Mouse (Mus musculus) stomach, postnatal 0 days (tissue): Measurements from ENCODE around the gene Prrg4. TPM values are rescaled to one million over a fixed set of nuclear protein-coding genes. Genes with fewer than 3 reads are reported as not detected.

Experiments used
- ATAC-seq: fragments of 200-750 bp; cut with Nextera tagmentation; 2 replicates; pipeline ENCODE4 v1.8.0; 2017; ENCODE audit not compliant: low FRiP score, low TSS enrichment
- DNase-seq: peaks from one replicate; pipeline ENCODE4 v3.0.0-alpha.2; 2016; ENCODE audit warnings: low spot score
- H3K27ac ChIP-seq: fragments of 300-500 bp; sonication (generic); replicated peaks from 2 replicates; pipeline ENCODE4 v1.5.1; 2014; ENCODE audit warnings: mild to moderate bottlenecking, control low read depth
- H3K27me3 ChIP-seq: fragments of 300-500 bp; sonication (generic); 2 replicates; pipeline ENCODE4 v1.6.1; 2014; ENCODE audit warnings: low read length; ENCODE audit not compliant: control insufficient read depth, insufficient read depth
- H3K36me3 ChIP-seq: fragments of 300-500 bp; sonication (generic); 2 replicates; pipeline ENCODE4 v1.6.1; 2014; ENCODE audit warnings: low read length, mixed read lengths; ENCODE audit not compliant: control insufficient read depth, insufficient read depth
- H3K4me1 ChIP-seq: fragments of 300-500 bp; sonication (generic); replicated peaks from 2 replicates; pipeline ENCODE4 v1.6.1; 2014; ENCODE audit warnings: antibody characterized with exemption; ENCODE audit not compliant: control insufficient read depth, insufficient read depth
- H3K4me2 ChIP-seq: fragments of 300-500 bp; sonication (generic); replicated peaks from 2 replicates; pipeline ENCODE4 v1.6.1; 2014; ENCODE audit warnings: low read depth, mild to moderate bottlenecking, control low read depth, moderate library complexity
- H3K4me3 ChIP-seq: fragments of 300-500 bp; sonication (generic); 2 replicates; pipeline ENCODE4 v1.5.1; 2014; ENCODE audit warnings: low read depth, low read length, control low read depth
- H3K9ac ChIP-seq: fragments of 300-500 bp; sonication (generic); 2 replicates; pipeline ENCODE4 v1.6.1; 2014; ENCODE audit warnings: mild to moderate bottlenecking, low read length, control low read depth, mixed read lengths
- H3K9me3 ChIP-seq: fragments of 300-500 bp; sonication (generic); 2 replicates; pipeline ENCODE4 v1.6.1; 2016; ENCODE audit warnings: low read length; ENCODE audit not compliant: control insufficient read depth
- CTCF ChIP-seq: IDR thresholded peaks from 2 replicates; pipeline ENCODE4 v1.5.1; 2016; ENCODE audit warnings: antibody characterized with exemption, low read depth, mild to moderate bottlenecking, moderate library complexity
- EP300 ChIP-seq: optimal IDR thresholded peaks from 2 replicates; pipeline ENCODE3; 2016; ENCODE audit warnings: antibody characterized with exemption
- WGBS: fragments of 180-500 bp; shearing (Covaris S2); extraction: QIAGEN DNeasy Blood & Tissue Kit; methylation state at CpG from one replicate; pipeline ENCODE4 v1.1.7; 2014; 5-methylcytosine and 5-hydroxymethylcytosine counted together
- polyA plus RNA-seq: library from polyadenylated mRNA; unstranded; fragments of >200 nt; fragmentation: Nextera tagmentation; extraction: Ambion mirVana; gene quantifications from 2 replicates; pipeline ENCODE4 v1.2.1, GENCODE M21; 2015

Gene Prrg4
- polyA plus RNA-seq, 1 experiment from 2014 or later, result 4.0 TPM

- 42% methylated on average over 2 of the region's 2 CpGs for WGBS
- H3K4me1 ChIP-seq, result no peaks in the 10 kb centered on the region
- no peak for TF ChIP-seq EP300
- peak; percentile 67 for TF ChIP-seq CTCF
- DNase-seq (peak; percentile 45), ATAC-seq (0 out of 2 replicates have a peak, but pooled peaks have one; percentile 20)
- no peaks in the 10 kb centered on the region for H3K9me3 ChIP-seq
- H3K27ac ChIP-seq, result no peak overlapping the region
- no peak overlapping the region for H3K9ac ChIP-seq
- H3K27me3 ChIP-seq, result no peaks in the 10 kb centered on the region
- H3K4me2 ChIP-seq, result no peak overlapping the region
- H3K4me3 ChIP-seq, result no peak overlapping the region
- no peaks in the 10 kb centered on the region for H3K36me3 ChIP-seq
These were observed 2.0 kb downstream of the Prrg4 start for GRCm38 (mm10) chr2:104847645-104848044.

GRCm38 (mm10) chr2:104846638-104847414 lies 2.9 kb downstream of the Prrg4 start:
- Histone ChIP-seq H3K9ac (no peak overlapping the region), H3K4me1 (no peaks in the 10 kb centered on the region), H3K9me3 (no peaks in the 10 kb centered on the region), H3K36me3 (no peaks in the 10 kb centered on the region), H3K27ac (no peak overlapping the region), H3K4me3 (no peak overlapping the region), H3K27me3 (no peaks in the 10 kb centered on the region), H3K4me2 (no peak overlapping the region)
- ATAC-seq (no peak), DNase-seq (no peak)
- WGBS, result 63% methylated on average over 4 of the region's 4 CpGs
- no peak for TF ChIP-seq CTCF
- no peak for TF ChIP-seq EP300

GRCm38 (mm10) chr2:104842559-104842958 lies 7.1 kb downstream of the Prrg4 start:
- ATAC-seq (no peak), DNase-seq (no peak)
- Histone ChIP-seq H3K4me3 (no peak overlapping the region), H3K27ac (no peak overlapping the region), H3K36me3 (no peaks in the 10 kb centered on the region), H3K9me3 (no peaks in the 10 kb centered on the region), H3K4me2 (no peak overlapping the region), H3K4me1 (no peaks in the 10 kb centered on the region), H3K9ac (no peak overlapping the region), H3K27me3 (no peaks in the 10 kb centered on the region)
- no peak for TF ChIP-seq EP300
- TF ChIP-seq CTCF, result no peak

- Histone ChIP-seq H3K4me2 (no peak overlapping the region), H3K36me3 (no peaks in the 10 kb centered on the region), H3K27me3 (no peaks in the 10 kb centered on the region), H3K4me1 (no peaks in the 10 kb centered on the region), H3K9ac (no peak overlapping the region), H3K4me3 (no peak overlapping the region), H3K9me3 (no peaks in the 10 kb centered on the region), H3K27ac (peak overlapping the region; percentile 40; the same call in 1 of the 2 replicates)
- no peak for ATAC-seq
- no peak for TF ChIP-seq EP300
- no peak for TF ChIP-seq CTCF
- WGBS, result 60% methylated on average over 7 of the region's 7 CpGs
- DNase-seq, result no peak
These were observed 7.9 kb downstream of the Prrg4 start for GRCm38 (mm10) chr2:104841736-104842135.

- Histone ChIP-seq H3K4me2 (no peak overlapping the region), H3K4me1 (no peaks in the 10 kb centered on the region), H3K9me3 (no peaks in the 10 kb centered on the region), H3K9ac (no peak overlapping the region), H3K36me3 (no peaks in the 10 kb centered on the region), H3K4me3 (no peak overlapping the region), H3K27me3 (no peaks in the 10 kb centered on the region), H3K27ac (peak overlapping the region; percentile 40; the same call in 1 of the 2 replicates)
- ATAC-seq (no peak), DNase-seq (no peak)
- TF ChIP-seq EP300, result no peak
- TF ChIP-seq CTCF, result peak; percentile 31; the same call in 1 of the 2 replicates
These were observed 8.7 kb downstream of the Prrg4 start for GRCm38 (mm10) chr2:104840974-104841373.

- Histone ChIP-seq H3K9ac (no peak overlapping the region), H3K4me3 (no peak overlapping the region), H3K4me1 (no peaks in the 10 kb centered on the region), H3K9me3 (no peaks in the 10 kb centered on the region), H3K4me2 (no peak overlapping the region), H3K36me3 (no peaks in the 10 kb centered on the region), H3K27ac (no peak overlapping the region), H3K27me3 (no peaks in the 10 kb centered on the region)
- 87% methylated on average over 2 of the region's 2 CpGs for WGBS
- DNase-seq (no peak), ATAC-seq (no peak)
- no peak for TF ChIP-seq EP300
- TF ChIP-seq CTCF, result no peak
These were observed 17.2 kb downstream of the Prrg4 start for GRCm38 (mm10) chr2:104832486-104832885.
